8 mouse cellular contexts compared by ENCODE assay signal in the genomic region with DNA sequence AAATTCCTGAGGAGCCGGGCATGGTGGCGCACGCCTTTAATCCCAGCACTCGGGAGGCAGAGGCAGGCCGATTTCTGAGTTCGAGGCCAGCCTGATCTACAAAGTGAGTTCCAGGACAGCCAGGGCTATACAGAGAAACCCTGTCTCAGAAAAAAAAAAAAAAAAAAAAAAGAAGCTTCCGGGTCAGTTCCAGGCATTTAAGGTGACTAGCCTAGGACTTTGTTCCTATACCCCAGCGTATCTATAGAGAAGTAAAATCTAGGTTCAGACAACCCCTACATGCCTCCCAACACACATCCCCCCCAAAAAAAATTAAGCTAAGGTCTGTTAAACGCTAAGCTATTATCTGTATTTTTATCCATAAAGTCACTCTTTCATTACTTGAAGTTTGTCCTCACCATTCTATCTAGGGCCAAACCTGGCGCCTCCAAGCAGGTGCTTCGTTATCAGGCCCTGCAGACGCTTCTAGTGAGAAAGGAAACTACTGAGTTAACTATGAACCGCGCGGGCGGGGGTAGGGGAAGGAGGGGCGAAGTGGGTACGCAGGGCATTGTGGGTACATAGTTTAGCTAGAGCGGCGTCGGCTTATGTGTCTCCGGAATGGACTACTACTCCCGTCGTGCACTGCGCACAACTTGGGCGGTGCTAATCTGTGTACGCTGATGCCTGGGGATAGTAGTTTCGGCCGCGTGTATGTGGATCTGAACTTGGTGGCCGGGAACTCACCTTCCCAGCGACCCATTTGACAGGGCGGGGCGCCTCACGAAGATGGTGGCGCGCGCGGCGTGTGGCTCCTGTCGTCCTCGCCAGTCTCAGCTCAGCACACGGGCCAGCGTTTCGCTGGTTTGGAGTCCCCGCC. TPM values are rescaled to one million over a fixed set of nuclear protein-coding genes. Genes with fewer than 3 reads are reported as not detected.
DNase-seq lines count a peak whose midpoint lies in the region; ATAC-seq and TF ChIP-seq lines count a peak whose summit lies in the region.

A gene (plus strand): TSS at position 669 of the 859 bp plus-strand sequence.

- no peaks in the 10 kb centered on the region for H3K27me3 ChIP-seq in Patski
- no peaks in the 10 kb centered on the region for H3K27me3 ChIP-seq in hindbrain, embryonic 13.5 days

- DNase-seq in Patski (ENCODE audit: low read depth, low spot score) = peak; percentile 85
- DNase-seq in cerebellum, postnatal 14 days = peak; percentile 95 to 96
- peak; percentile 93 to 98 for DNase-seq in frontal cortex, postnatal 14 days (ENCODE audit: low spot score in 2 of 2)
- peak; percentile 77 to 85 for DNase-seq in layer of hippocampus, postnatal 25 days (ENCODE audit: extremely low spot score in 1 of 2, low spot score in 1 of 2)
- peak; percentile 99 for DNase-seq in lung, postnatal 25 days (ENCODE audit: low spot score)
- DNase-seq in retina, embryonic 14.5 days (ENCODE audit: low spot score) = peak; percentile 98
- peak; percentile 97 for DNase-seq in thymus, postnatal 4 days

- ATAC-seq in Patski = peak; percentile 97
- peak; percentile 97 for ATAC-seq in hindbrain, embryonic 13.5 days (ENCODE audit: low FRiP score)

- no peak within 1 kb of the TSS for H3K27ac ChIP-seq in hindbrain, embryonic 13.5 days

- peak within 1 kb of the TSS; percentile 86 for H3K4me2 ChIP-seq in hindbrain, embryonic 13.5 days

- H3K4me3 ChIP-seq in hindbrain, embryonic 13.5 days = peak within 1 kb of the TSS; percentile 71

- 13% methylated on average over 46 of the region's 46 CpGs for WGBS in hindbrain, embryonic 13.5 days

- H3K4me1 ChIP-seq in hindbrain, embryonic 13.5 days (replicated peaks) = peaks cover 15% of the 10 kb centered on the region

- H3K9ac ChIP-seq in hindbrain, embryonic 13.5 days = peak within 1 kb of the TSS; percentile 69

- no peak for TF ChIP-seq CTCF in Patski (IDR thresholded peaks at IDR 0.05)

- CTCF ChIA-PET in Patski (lab: Charles Lee) = interaction anchor here (1.0 to 1.6 kb wide), 2 partner anchors 18 to 26 kb away, joined by 4 to 5 read pairs; no protein-coding TSS in a partner anchor

- in situ Hi-C loops in Patski (cut with MboI; ENCODE audit: low pct_unique_long_range_greater_than_20kb) = no loop called here

- H3K36me3 ChIP-seq in hindbrain, embryonic 13.5 days = peaks cover 36% of the 10 kb centered on the region

- H3K9me3 ChIP-seq in hindbrain, embryonic 13.5 days = no peaks in the 10 kb centered on the region

- POLR2A ChIA-PET in Patski (lab: Charles Lee) = interaction anchor here (0.9 to 1.5 kb wide), 3 partner anchors 8 to 33 kb away, joined by 3 to 5 read pairs (median 4); a partner anchor contains a TSS

RNA-seq across cellular contexts. Expression of the gene that starts here (rescaled TPM):
- 19.1 TPM for polyA plus RNA-seq in Patski (2021)
- 11.8 and 14.1 TPM in 2 replicates for polyA plus RNA-seq in hindbrain, embryonic 13.5 days (2015; fragmentation: Nextera tagmentation; extraction: Ambion mirVana)
- total RNA-seq in layer of hippocampus, postnatal 25 days (2021) = 10 to 100 TPM; 11.8 to 16.8 TPM
